In genomic region chr5:129263118-129263517, GRCm38 (mm10) we compare ENCODE assay signal across 18 mouse cellular contexts.
DNase-seq lines count a peak whose midpoint lies in the region; ATAC-seq and TF ChIP-seq lines count a peak whose summit lies in the region.
"Had no signal": no experiment of that assay in that cellular context is flagged by ENCODE, and none has a peak within 500 bp of the region (broad histone marks: within the 10 kb centered on the region; RNA-seq: fewer than 3 reads in every experiment).

No protein-coding gene starts in this region.

- no peaks in the 10 kb centered on the region for H3K27me3 ChIP-seq in forebrain, embryonic 14.5 days (replicated peaks; ENCODE audit: control insufficient read depth, insufficient read depth, low read length)
- no peaks in the 10 kb centered on the region; the same call in 1 of the 2 replicates for H3K27me3 ChIP-seq in forebrain, embryonic 12.5 days
- no peaks in the 10 kb centered on the region for H3K27me3 ChIP-seq in hindbrain, postnatal 0 days (ENCODE audit: insufficient read depth, low read length)
- no peaks in the 10 kb centered on the region for H3K27me3 ChIP-seq in hindbrain, embryonic 16.5 days (replicated peaks; ENCODE audit: control insufficient read depth, insufficient read depth, low read length)
- H3K27me3 ChIP-seq in lung, embryonic 14.5 days (ENCODE audit: insufficient read depth, low read length): no peaks in the 10 kb centered on the region
- H3K27me3 ChIP-seq: CH12.LX; embryonic facial prominence, embryonic 15.5 days; limb, embryonic 15.5 days; liver, embryonic 15.5 days; midbrain, embryonic 12.5 days had no signal

- no peaks in the 10 kb centered on the region for H3K9me3 ChIP-seq in forebrain, embryonic 14.5 days (replicated peaks; ENCODE audit: control insufficient read depth, low read length)
- H3K9me3 ChIP-seq in forebrain, embryonic 12.5 days: no peaks in the 10 kb centered on the region
- H3K9me3 ChIP-seq in hindbrain, postnatal 0 days (ENCODE audit: low read length): no peaks in the 10 kb centered on the region
- H3K9me3 ChIP-seq in hindbrain, embryonic 16.5 days (ENCODE audit: control insufficient read depth, low read length): no peaks in the 10 kb centered on the region
- H3K9me3 ChIP-seq in lung, embryonic 14.5 days (ENCODE audit: low read depth, low read length): no peaks in the 10 kb centered on the region
- H3K9me3 ChIP-seq: embryonic facial prominence, embryonic 15.5 days; hindbrain, embryonic 10.5 days; limb, embryonic 15.5 days; liver, embryonic 15.5 days; midbrain, embryonic 12.5 days had no signal

- no peak for ATAC-seq in forebrain, embryonic 14.5 days
- no peak for ATAC-seq in forebrain, embryonic 12.5 days (ENCODE audit: low FRiP score)
- no peak for ATAC-seq in hindbrain, postnatal 0 days
- ATAC-seq in hindbrain, embryonic 16.5 days: no peak
- no peak for ATAC-seq in lung, embryonic 14.5 days (ENCODE audit: insufficient read depth)
- ATAC-seq: intestine, postnatal 0 days had no signal

- no peak overlapping the region for H3K9ac ChIP-seq in forebrain, embryonic 14.5 days (ENCODE audit: low read length)
- H3K9ac ChIP-seq in forebrain, embryonic 12.5 days: no peak overlapping the region
- H3K9ac ChIP-seq in hindbrain, postnatal 0 days (replicated peaks; ENCODE audit: low read length): no peak overlapping the region
- H3K9ac ChIP-seq in hindbrain, embryonic 16.5 days (ENCODE audit: low read depth, low read length): no peak overlapping the region; the same call in 1 of the 2 replicates
- no peak overlapping the region for H3K9ac ChIP-seq in lung, embryonic 14.5 days
- H3K9ac ChIP-seq: embryonic facial prominence, embryonic 15.5 days; limb, embryonic 15.5 days; liver, embryonic 15.5 days; midbrain, embryonic 12.5 days had no signal

- peak; percentile 51 for DNase-seq in forebrain, embryonic 14.5 days (ENCODE audit: low spot score)
- peak; percentile 54 for DNase-seq in hindbrain, postnatal 0 days (ENCODE audit: low spot score)
- peak; percentile 49 for DNase-seq in lung, embryonic 14.5 days
- DNase-seq in lung, postnatal 25 days (ENCODE audit: low spot score): no peak
- no peak for DNase-seq in T-cell, adult 2 months (ENCODE audit: low spot score)
- DNase-seq: cerebellum, postnatal 14 days; thymus, postnatal 14 days had no signal

- no peaks in the 10 kb centered on the region for H3K4me1 ChIP-seq in forebrain, embryonic 14.5 days (ENCODE audit: control insufficient read depth, insufficient read depth, low read length)
- peaks cover 6% of the 10 kb centered on the region; the same call in 1 of the 2 replicates for H3K4me1 ChIP-seq in forebrain, embryonic 12.5 days
- peaks cover 4% of the 10 kb centered on the region; the same call in 1 of the 2 replicates for H3K4me1 ChIP-seq in hindbrain, postnatal 0 days (ENCODE audit: insufficient read depth, low read length)
- peaks cover 6% of the 10 kb centered on the region for H3K4me1 ChIP-seq in hindbrain, embryonic 16.5 days (ENCODE audit: control insufficient read depth, insufficient read depth, low read depth, low read length)
- no peaks in the 10 kb centered on the region for H3K4me1 ChIP-seq in lung, embryonic 14.5 days (ENCODE audit: insufficient read depth)
- H3K4me1 ChIP-seq in brown adipose tissue, adult 24 weeks (ENCODE audit: control insufficient read depth, insufficient read depth, insufficient read length, low read length): peaks cover 35% of the 10 kb centered on the region
- H3K4me1 ChIP-seq: embryonic facial prominence, embryonic 15.5 days; liver, embryonic 15.5 days; midbrain, embryonic 12.5 days had no signal

- no peaks in the 10 kb centered on the region for H3K36me3 ChIP-seq in forebrain, embryonic 14.5 days (ENCODE audit: control insufficient read depth, insufficient read depth, low read length)
- no peaks in the 10 kb centered on the region for H3K36me3 ChIP-seq in forebrain, embryonic 12.5 days (replicated peaks)
- H3K36me3 ChIP-seq in hindbrain, postnatal 0 days (ENCODE audit: insufficient read depth, low read length): no peaks in the 10 kb centered on the region
- no peaks in the 10 kb centered on the region for H3K36me3 ChIP-seq in hindbrain, embryonic 16.5 days (ENCODE audit: control insufficient read depth, insufficient read depth, low read length)
- no peaks in the 10 kb centered on the region for H3K36me3 ChIP-seq in lung, embryonic 14.5 days (ENCODE audit: insufficient read depth)
- H3K36me3 ChIP-seq: embryonic facial prominence, embryonic 15.5 days; hindbrain, embryonic 10.5 days; limb, embryonic 15.5 days; liver, embryonic 15.5 days; midbrain, embryonic 12.5 days had no signal

- no peak overlapping the region for H3K4me2 ChIP-seq in forebrain, embryonic 14.5 days (ENCODE audit: low read length)
- H3K4me2 ChIP-seq in forebrain, embryonic 12.5 days: no peak overlapping the region
- H3K4me2 ChIP-seq in hindbrain, postnatal 0 days (ENCODE audit: low read depth, low read length): no peak overlapping the region
- H3K4me2 ChIP-seq in hindbrain, embryonic 16.5 days (ENCODE audit: low read length): no peak overlapping the region
- H3K4me2 ChIP-seq in lung, embryonic 14.5 days: no peak overlapping the region
- H3K4me2 ChIP-seq: embryonic facial prominence, embryonic 15.5 days; limb, embryonic 15.5 days; liver, embryonic 15.5 days; midbrain, embryonic 12.5 days had no signal

- 33% methylated on average over 9 of the region's 9 CpGs for WGBS in forebrain, embryonic 14.5 days
- 65% methylated on average over 9 of the region's 9 CpGs for WGBS in forebrain, embryonic 12.5 days
- 11% methylated on average over 9 of the region's 9 CpGs for WGBS in hindbrain, postnatal 0 days
- WGBS in hindbrain, embryonic 16.5 days: 26% methylated on average over 9 of the region's 9 CpGs
- 30% methylated on average over 9 of the region's 9 CpGs for WGBS in lung, embryonic 14.5 days

- no peak for TF ChIP-seq CTCF in hindbrain, postnatal 0 days (IDR thresholded peaks at IDR 0.05; ENCODE audit: low read depth)
- TF ChIP-seq CTCF in lung, embryonic 14.5 days (IDR thresholded peaks at IDR 0.05; ENCODE audit: low read depth): no peak

- H3K4me3 ChIP-seq in forebrain, embryonic 14.5 days (ENCODE audit: low read depth, low read length): no peak overlapping the region
- no peak overlapping the region for H3K4me3 ChIP-seq in forebrain, embryonic 12.5 days (replicated peaks)
- no peak overlapping the region for H3K4me3 ChIP-seq in hindbrain, postnatal 0 days (ENCODE audit: low read length)
- no peak overlapping the region for H3K4me3 ChIP-seq in hindbrain, embryonic 16.5 days (ENCODE audit: low read length)
- no peak overlapping the region for H3K4me3 ChIP-seq in lung, embryonic 14.5 days (ENCODE audit: low read depth, low read length)
- H3K4me3 ChIP-seq in brown adipose tissue, adult 24 weeks (ENCODE audit: insufficient read depth, low read depth, low read length): no peak overlapping the region
- H3K4me3 ChIP-seq: embryonic facial prominence, embryonic 15.5 days; hindbrain, embryonic 10.5 days; limb, embryonic 15.5 days; liver, embryonic 15.5 days; midbrain, embryonic 12.5 days had no signal

- H3K27ac ChIP-seq in forebrain, embryonic 14.5 days (ENCODE audit: low read depth, low read length): no peak overlapping the region
- no peak overlapping the region for H3K27ac ChIP-seq in forebrain, embryonic 12.5 days
- H3K27ac ChIP-seq in hindbrain, postnatal 0 days: no peak overlapping the region
- no peak overlapping the region for H3K27ac ChIP-seq in hindbrain, embryonic 16.5 days (ENCODE audit: low read depth, low read length)
- no peak overlapping the region for H3K27ac ChIP-seq in lung, embryonic 14.5 days (ENCODE audit: low read depth)
- H3K27ac ChIP-seq in brown adipose tissue, adult 24 weeks (replicated peaks; ENCODE audit: low read depth, low read length): peak overlapping the region; percentile 35
- H3K27ac ChIP-seq: embryonic facial prominence, embryonic 15.5 days; hindbrain, embryonic 10.5 days; limb, embryonic 15.5 days; liver, embryonic 15.5 days; macrophage; midbrain, embryonic 12.5 days had no signal

Comparison
In these comparisons a context has a peak if more than half of its experiments do, and no peak if none do; other contexts are left out.
1. DNase-seq: peak in forebrain, embryonic 14.5 days (single experiment), hindbrain, postnatal 0 days (single experiment) and lung, embryonic 14.5 days (single experiment); none in lung, postnatal 25 days (single experiment) and T-cell, adult 2 months (single experiment).